Mouse (Mus musculus) kidney, adult 2 months (tissue): Measurements from ENCODE around the gene Fam187b.

ENCODE experiments used
- CTCF ChIP-seq: fragments of 200-500 bp; conservative IDR thresholded peaks from 2 replicates; pipeline ENCODE4 v1.5.1; 2011; ENCODE audit warnings: low read depth, mild to moderate bottlenecking, control low read depth, low read length, moderate library complexity, mixed read lengths; ENCODE audit not compliant: insufficient read depth, insufficient read length
- POLR2A ChIP-seq: fragments of 200-500 bp; IDR thresholded peaks from one replicate; pipeline ENCODE4 v1.6.1; 2011; ENCODE audit warnings: low read depth, low read length, control low read depth

DNA sequence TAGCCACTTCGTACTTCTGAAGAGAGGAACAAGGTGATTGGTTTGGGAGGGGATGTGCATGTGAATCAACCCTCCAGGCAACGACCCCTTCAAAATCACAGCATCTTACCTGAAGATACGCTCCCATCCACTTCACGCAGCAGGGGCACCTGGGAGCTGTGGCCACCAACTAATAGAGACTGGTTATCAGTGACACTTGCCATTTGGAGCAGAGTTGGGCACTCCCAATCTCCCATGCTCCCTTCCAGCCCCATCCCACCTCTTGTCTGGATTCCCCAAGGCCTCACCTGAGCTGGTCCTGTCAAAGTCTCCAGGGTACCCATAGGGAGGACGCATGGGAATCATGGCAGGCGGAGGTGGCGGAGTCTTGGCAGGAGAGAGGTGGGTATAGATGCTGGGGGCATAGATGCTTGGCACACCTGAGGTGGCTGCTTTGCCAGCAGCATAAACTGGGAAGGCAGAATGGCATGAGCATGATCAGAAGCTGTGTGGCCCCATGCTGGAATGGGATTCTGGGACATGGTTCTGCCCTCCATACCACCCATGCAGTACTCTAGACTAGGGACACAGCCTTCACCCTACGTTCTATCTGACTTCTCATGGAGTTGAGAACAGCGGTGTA, 14.6 kb upstream of the Fam187b start:
- TF ChIP-seq POLR2A (no peak), CTCF (no peak)
